Mouse (Mus musculus) cerebellum, postnatal 4 days (tissue): Measurements from ENCODE around the gene Ppp2r5d.
A peak's percentile ranks its signal among the peaks of the same experiment; 100 is the strongest.

Experiments used
- DNase-seq, 2 experiments: peaks; one replicate each; pipeline ENCODE4 v3.0.0; 2022; ENCODE audit warnings: low spot score in 2 of 2, mixed read lengths in 1 of 2

Gene Ppp2r5d

DNA sequence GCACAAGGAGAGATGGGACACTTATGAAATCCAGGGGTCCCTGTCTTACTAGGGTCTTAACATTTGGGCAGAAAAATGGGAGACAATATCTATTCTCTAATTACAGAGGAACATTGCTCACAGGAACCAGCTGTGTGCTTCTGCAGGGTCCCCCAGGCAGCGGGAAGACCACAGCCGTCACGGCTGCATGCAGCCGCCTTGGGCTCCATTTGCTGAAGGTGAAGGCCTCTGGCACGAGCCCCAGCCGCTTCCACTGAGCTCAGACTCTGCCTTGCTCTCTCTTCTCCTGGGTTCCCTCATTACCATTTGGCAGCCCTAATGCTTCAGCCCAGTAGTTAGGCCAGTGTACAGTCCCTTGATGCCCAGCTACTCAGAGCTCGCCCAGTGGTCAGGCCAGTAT, 16.2 kb upstream of the Ppp2r5d start:
- DNase-seq = no peak

DNA sequence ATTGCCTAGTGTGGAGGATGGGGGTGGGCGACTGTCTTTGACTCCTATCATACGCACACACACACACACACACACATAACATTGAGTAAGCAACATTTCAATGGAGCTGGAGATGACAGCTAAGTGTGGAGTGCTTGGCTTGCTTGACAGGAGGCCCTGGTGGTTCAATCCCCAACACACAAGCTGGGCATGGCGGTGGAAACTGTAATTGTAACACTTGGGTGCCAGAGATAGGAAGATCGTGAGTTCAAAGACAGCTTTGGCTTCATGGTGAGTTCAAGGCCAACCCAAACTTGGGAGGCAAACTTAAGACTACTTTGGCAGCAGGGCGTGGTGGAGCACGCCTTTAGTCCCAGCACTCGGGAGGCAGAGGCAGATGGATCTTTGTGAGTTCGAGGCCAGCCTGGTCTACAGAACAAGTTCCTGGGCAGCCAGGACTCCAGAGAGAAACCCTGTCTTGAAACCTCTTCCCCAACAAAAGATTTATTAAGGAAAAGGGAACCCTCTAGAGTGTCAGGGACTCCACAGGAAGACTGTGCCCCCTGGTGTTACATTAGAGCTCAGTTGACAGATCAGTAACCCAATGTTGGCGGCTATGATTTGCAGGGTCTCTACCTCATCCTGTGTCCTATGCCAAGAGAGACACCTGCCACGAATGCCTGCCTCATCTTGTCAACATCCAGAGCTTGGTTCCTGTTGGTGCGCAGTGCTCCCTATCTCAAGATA, 10.0 kb upstream of the Ppp2r5d start:
- no peak for DNase-seq

DNA sequence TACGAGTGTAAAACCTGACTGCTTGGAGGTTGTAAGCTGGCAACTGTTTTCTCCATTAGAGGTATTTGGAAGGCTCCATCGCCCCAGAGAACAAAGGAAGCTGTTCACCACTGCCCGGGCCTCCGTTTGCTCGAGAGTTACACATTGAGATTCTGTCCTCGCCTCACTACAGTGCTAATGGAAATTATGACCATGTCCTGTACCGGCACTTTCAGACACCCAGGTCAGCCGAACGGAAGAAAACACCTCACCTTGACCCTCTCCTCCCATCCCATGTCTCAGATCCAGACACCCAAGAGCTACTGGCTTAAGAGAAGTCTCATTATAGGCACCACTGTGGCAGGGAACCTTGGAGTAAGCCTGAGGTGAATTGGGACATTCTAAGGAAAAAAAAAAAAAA, 8.9 kb upstream of the Ppp2r5d start:
- no peak for DNase-seq

DNA sequence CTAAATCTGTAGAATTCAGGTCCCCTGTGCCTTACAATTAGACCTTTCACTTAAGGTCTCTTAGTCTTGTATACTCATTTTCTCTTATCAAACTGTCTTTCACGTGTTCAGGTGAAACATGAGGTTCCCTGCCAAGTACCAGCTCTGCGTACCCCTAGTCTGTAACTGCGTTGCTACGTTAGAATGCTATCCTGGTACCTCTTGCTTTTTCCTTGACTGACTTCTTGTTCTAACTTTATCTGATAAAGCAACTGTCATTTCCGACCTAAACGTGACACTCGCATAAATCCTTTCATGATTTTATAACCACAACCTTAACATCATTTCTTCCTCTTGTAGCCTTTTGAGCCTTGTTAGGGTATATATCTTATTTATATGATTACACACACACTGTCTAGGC, 7.5 kb upstream of the Ppp2r5d start:
- DNase-seq = no peak

DNA sequence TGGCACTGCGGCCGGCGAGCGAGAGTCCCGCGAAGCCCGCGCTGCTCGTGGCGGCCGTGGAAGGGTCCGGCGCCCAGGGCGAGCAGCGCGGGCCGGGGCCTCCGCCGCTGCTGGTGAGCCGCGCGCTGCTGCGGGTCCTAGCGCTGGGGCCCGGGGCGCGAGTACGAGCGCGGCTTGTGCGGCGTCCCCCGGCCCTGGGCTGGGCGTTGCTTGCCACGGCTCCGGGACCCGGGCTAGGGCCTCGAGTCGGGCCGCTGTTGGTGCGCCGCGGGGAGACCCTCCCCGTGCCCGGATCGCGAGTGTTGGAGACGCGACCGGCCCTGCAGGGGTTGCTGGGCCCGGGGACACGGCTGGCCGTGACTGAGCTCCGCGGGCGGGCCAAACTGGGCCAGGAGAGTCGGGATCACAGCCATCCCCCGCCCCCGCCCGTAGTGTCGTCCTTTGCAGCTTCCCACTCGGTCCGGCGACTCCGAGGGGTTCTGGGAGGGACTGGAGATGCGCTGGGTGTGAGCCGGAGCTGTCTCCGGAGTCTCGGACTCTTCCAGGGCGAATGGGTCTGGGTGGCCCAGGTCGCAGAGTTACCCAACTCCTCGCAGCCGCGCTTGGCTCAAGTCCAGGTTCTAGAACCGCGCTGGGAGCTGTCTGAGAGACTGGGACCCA, 6.8 kb upstream of the Ppp2r5d start:
- peak in 1 of 2 experiments; percentile 45 for DNase-seq

DNA sequence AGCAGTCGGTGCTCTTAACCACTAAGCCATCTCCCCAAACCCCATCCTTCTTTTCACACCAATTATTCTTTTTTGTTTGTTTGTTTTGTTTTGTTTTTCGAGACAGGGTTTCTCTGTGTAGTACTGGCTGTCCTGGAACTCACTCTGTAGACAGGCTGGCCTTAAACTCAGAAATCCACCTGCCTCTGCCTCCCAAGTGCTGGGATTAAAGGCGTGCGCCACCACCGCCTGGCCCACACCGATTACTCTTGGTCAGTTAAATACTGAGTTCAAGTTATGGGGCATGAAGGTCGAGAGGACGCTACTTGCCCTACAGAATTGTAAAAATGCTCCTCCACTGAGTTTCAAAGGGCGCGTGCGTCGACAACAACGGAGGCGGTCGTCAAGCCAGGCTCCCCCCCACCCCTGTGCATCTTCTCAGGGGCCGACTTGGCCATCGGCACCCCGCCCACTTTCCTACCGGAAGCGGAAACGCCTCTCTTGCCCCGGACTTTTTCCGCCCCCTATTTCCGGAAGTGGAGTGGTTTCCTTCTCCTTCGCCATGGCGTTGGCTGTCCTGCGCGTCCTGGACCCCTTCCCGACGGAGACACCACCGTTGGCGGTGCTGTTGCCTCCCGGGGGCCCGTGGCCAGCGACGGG, 6.2 kb upstream of the Ppp2r5d start, which contains the start of gene Pex6:
TSS of gene Pex6 (plus strand) at position 505 of the 639 bp plus-strand sequence.
- peak; percentile 83 to 90 for DNase-seq

DNA sequence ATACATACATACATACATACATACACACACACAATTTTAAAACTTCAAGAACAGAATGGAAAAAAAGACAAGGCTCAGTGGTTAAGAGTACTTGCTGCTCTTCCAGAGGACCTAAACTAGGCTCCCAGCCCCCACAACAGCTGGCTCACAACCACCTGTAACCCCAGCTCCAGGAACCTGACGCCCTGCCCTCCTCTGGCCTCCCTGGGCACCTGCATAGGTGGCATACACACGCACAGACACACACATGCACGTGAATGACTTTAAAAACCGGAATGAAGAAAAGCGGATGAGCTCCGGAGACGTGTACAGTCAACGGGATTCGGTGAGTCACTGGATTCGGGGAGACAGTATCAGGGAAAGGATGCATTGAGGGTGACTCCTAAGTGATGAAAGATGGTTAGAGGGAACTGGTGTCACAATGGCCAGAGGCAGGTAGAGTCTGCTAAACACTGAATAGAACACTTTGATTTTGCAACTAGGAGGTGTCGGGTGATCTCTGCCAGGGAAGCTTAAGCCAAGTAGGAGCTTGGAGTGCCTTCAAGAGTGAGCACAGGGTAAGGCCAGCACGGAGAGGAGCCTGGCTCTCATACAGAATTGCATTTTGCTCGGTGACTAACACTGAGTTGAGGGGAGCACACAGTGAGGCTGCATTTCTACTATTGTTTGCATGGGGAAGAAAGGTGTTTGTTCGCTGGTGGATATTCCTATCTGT, 1.6 kb upstream of the Ppp2r5d start:
- no peak for DNase-seq

DNA sequence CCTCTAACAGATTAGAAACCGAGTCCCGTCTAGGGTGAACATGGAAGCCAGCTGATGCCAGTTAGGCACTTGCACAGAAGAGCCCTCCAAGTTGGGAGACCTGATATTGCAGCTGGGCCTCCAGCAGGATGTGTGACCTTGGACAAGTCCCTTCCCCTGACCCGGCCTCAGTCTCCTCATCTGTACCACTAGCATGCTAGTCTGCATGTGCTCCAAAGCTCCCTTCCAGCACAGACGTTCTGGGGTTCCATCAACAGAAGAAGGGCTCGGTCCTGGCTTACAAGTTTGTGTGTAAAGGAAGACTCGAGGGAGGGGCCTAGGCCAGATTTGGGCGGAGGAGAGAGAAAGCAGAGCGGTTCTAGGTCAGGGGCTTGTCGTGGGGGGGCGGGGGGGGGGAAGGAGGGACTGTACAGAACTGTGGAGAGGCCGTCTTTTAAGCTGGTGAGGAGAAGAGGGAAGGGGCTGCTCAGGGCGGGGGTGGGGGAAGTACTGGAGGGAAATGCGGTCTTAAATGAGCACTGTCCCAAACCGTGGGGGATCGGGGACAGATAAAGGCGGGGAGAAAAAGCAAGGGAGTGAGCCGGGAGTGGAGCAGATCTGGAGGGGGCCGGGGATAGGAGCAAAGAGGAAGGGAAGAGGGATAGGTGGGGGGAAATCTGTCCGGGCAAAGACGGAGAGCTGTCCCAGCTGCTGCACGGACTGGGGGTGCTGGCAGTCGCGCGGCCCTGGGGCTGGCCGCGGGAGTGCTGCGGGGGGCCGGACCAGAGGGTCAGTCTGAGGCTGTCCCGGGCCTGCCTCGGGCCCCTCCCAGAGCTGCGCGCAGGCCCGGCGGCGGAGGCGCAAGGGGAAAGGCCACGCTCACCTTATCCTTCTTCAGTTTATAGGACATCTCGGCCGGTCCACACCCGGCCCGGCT, 682 bp downstream of the Ppp2r5d start:
- DNase-seq = no peak

DNA sequence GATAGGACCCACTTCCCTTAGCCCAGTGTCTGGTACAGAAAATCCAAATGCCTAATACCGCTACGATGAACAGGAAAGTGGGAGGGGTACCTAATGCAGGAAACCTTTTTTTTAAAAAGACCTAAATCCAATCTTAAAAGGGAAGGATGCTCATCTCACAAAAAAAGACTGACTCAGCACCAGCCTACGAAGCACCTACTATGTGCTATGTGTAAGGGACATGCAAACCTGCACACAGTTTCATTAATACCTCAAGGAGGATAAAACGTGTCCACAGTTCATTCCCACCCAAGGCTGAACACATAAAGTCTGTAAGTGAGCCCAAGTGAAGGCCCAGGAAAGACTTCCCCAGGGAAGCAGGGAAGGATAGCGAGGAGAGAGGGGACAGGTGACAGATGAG, 2.4 kb downstream of the Ppp2r5d start:
- DNase-seq = no peak

DNA sequence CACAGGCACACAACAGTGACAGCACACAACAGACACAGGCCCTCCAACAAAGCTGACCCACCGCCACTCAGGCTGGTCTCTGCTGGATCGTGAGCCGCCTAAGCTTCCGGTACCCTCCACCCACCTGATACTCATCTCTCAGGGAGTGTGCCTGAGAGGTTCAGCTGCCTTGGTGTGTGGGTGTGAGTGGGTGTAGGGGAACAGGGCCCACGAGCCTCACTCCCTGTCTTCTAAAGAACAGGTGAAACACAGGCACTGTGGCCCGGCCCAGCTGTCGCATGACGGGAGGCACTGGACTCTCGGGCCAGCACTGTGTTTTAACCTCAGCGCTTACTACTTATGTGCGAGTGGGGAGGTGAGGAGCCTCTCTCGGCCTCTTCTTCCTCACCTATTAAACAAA, 2.8 kb downstream of the Ppp2r5d start:
- DNase-seq = no peak

DNA sequence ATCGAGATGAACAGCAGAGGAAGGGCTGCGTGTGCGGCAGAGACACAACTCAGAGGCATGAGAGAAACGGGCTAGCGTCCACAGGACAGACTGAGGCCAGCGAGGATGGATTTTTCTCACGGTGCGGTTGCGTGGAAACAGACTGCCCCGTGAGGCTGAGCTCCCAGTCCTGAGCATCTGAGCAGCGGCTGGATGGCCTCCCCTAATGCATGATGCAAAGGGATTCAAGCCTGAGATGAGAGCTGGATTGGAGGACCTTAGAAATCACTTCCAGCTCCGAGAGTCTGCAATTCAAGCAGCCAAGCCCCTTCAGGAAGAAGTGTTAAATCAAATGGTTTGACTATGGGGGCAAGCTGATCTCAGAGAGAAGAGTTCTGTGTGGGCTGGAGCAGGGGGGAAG, 3.4 kb downstream of the Ppp2r5d start:
- DNase-seq = no peak

DNA sequence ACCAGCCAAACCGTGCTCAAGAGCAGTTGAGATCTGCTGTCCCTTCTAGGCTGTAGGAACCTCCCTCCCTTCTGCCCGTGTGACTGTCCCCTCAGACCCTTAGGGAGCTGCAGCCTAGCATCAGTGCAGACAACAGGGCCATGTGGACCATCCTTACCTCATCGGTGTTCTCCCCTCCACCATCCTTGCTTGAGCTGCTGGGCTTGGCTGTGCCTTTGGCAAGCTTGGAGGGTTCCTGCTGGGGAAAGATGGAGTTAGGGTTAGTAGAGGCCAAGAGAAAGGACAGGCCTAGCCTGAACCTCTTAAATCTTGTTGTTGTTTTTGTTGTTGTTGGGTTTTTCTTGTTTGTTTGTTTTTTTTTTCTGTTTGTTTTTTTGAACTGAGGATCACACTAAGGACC, 5.0 kb downstream of the Ppp2r5d start:
- no peak for DNase-seq

DNA sequence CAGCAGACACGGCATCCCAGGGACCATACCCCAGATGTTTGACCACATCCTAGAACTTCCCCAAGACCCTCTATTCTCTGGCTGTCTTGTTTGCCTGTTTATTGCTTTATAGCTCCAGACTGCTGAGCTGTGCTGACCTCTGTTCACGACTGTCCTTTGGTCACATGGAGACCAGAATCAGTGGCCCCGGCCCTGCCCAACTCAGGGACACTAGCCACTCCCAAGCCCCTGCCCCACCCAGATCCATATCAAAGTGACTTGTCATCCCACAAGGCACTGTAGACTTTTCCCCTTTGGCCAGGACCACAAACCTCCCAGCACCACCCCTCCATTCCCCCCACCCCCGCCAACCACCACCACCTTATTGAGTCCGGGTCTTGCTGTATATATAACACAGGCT, 5.7 kb downstream of the Ppp2r5d start:
- DNase-seq = no peak

DNA sequence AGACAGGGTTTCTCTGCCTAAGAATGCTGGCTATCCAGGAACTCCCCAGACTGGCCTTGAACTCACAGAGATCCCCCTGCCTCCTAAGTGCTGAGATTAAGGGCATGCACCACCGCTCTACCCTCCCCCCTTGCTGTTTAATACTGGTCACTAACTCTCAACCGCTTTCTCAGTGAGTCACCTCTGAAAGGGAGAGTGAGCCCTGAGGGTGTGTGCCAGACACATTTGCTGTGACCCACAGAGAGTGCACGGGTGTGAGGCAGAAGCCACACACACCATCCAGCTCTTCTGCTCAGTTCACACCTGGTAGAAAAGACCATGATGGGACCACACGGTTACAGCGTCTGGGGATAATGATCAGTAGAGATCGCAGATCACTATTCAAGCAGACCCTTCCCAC, 6.4 kb downstream of the Ppp2r5d start:
- no peak for DNase-seq

DNA sequence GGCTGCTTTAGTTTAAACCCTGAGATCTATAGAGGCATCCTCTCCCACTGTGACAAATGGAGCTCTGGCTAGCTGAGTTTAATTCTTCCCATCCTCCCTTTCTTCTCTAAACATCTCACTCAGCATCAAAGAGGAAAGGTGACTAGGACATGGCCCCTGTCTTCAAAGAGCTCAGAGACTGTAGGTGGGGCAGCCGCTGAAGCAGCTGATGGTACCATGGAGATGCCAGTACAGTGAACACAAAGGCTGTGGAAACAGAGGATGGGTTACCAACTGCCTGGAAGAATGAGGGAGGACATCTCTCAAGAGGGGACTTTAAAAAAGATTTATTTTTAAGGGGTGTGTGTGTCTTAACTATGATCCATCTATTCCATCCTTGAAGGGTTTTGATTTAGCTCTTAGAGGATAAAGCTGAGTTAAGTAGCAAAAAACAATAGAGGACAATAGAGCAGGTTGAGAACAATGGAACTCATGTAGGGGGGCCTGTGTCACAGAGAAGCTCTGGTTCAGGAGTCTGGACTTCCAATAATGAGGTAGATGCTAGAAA, 10.3 kb downstream of the Ppp2r5d start:
- DNase-seq = no peak

DNA sequence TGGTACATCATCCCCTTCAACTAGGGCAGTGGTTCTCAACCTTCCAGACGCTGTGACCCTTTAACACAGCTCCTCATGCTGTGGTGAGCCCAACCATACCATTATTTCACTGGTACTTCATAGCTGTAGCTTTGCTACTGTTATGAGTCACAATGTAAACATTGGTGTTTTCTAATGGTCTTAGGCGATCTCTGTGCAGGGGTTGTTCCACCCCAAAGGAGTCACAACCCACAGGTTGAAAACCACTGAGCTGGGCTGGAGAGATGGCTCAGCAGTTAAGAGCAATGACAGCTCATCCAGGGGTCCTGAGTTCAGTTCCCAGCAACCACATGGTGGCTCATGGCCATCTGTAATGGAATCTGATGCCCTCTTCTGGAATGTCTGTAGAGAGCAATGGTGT, 13.5 kb downstream of the Ppp2r5d start:
- DNase-seq = no peak

DNA sequence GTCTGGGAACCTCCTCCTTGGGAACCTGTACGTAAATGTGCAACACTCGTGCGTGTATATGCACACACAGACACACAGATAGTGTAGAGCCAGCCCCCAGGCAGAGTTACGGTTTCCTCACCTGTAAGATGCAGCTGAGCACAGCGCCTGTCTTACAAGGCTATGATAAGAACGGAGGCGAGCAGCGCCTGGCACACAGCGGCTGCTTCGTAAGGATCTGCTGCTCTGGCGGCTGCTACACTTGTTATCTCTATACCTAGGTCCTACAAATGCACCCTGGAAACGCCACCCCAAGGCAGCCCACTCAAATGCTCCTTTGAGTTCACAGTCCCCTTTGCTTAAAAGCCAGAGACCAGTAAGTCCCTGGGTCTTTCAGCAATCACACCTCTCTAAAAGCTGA, 14.2 kb downstream of the Ppp2r5d start:
- no peak for DNase-seq

DNA sequence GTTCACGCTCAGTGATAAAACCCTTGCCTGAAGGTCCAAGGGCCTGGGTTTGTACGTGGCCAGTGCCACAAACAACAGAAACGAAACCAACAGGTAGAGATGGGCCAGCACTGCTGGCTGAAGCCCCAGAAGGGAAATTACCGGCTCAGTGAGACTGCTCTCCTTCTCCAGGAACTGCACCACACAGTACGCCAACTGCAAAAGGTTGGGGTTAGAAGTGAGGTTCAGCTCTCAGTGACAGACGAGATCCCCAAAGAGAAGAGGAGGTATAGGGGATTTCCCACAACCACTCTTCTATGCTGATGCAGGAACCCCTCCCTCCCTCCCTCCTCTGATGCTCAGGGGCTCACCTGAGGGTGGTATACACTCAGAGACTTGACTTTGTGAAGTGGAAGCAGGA, 19.0 kb downstream of the Ppp2r5d start:
- DNase-seq = no peak

DNA sequence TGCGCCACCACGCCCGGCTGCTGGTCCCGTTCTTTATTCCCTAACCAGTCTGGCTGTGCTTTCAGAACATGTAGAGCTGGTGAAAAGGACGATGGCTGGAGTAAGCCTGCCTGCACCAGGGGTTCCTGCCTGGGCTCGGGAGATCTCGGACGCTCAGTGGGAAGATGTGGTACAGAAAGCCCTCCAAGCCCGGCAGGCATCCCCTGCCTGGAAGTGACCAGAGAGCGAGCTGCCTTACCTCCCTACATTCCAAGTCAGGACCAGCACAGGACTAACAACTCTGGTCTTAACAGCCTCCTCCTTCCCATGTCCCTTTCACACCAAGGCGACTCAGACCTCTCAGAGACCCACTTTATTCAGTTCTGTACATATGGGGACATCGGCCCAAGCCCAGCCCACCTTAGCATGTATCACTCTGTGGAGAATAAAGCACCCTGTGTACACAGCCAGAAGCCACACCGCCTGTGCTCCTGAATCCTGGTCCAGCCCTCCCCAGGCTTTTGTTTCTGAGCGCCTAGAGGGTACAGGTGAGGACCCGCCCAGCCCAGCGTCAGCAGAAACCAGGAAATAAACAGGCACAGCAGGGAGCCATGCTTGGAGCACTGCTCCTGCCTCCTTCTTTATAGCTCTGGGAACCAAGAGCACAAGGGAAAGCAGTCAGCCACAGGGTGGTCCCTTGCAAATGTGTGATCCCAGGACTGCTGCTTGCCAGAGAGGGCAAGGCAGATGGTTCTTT, 22.1 kb downstream of the Ppp2r5d start:
- no peak for DNase-seq

DNA sequence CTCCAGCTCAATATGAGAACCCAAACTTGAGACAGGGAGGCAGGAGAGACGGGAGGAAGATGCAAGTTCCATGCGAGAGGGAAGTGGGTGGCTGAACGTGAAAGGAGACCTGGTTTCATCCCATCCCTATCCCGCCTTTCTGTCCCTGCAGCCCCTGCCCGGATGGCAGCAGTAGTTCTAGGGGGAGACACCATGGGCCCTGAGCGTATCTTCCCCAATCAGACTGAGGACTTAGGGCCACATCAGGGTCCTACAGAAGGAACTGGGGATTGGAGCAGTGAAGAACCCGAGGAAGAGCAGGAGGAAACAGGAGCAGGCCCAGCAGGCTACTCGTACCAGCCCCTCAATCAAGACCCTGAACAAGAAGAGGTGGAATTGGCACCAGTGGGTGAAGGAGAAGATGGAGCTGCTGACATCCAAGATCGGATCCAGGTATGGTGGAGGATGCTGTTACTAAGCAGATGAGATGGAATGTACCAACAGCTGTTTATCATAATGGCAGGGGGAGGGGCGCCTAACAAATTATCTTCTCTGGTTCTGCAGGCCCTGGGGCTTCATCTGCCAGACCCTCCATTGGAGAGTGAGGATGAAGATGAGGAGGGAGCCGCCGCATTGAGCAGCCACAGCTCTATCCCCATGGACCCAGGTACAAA, 23.3 kb downstream of the Ppp2r5d start:
- DNase-seq = no peak
